In the genomic region with DNA sequence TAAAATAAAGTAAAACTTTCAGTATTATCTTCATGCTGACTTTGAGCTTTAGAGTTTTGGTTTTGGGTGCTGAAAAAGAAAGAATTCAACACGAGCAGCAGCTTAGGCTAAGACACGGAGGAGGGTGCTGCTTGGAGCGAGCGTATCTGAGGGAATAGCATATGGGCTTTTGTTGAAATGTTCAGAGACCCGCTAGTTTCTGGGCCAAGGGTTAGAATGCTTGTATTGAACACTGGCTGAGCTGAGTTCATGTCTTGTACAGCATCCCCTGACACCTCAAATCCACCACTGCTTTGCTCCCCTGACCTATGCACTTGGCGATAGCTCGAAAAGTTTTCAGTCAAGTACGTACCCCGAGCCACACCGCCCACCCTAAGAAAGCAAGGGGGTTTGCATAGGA, we compare ENCODE assay signal across 11 mouse cellular contexts. TPM values are rescaled to one million over a fixed set of nuclear protein-coding genes. Genes with fewer than 3 reads are reported as not detected.
DNase-seq lines count a peak whose midpoint lies in the region; ATAC-seq lines count a peak whose summit lies in the region.
"Had no signal": no experiment of that assay in that cellular context is flagged by ENCODE, and none has a peak within 500 bp of the region (broad histone marks: within the 10 kb centered on the region; RNA-seq: fewer than 3 reads in every experiment).

No protein-coding gene starts in this region.

- no peaks in the 10 kb centered on the region for H3K9me3 ChIP-seq in forebrain, embryonic 15.5 days
- H3K9me3 ChIP-seq in midbrain, embryonic 11.5 days (ENCODE audit: control insufficient read depth, low read length): no peaks in the 10 kb centered on the region
- H3K9me3 ChIP-seq in kidney, embryonic 15.5 days (replicated peaks): no peaks in the 10 kb centered on the region
- H3K9me3 ChIP-seq: liver, embryonic 15.5 days had no signal

- peaks cover 55% of the 10 kb centered on the region for H3K4me1 ChIP-seq in forebrain, embryonic 15.5 days
- H3K4me1 ChIP-seq in midbrain, embryonic 11.5 days (ENCODE audit: control insufficient read depth, insufficient read depth, low read length): peaks cover 32% of the 10 kb centered on the region
- peaks cover 16% of the 10 kb centered on the region for H3K4me1 ChIP-seq in kidney, embryonic 15.5 days
- H3K4me1 ChIP-seq: liver, embryonic 15.5 days; megakaryocyte, embryonic 14.5 days had no signal

- peak overlapping the region; percentile 84 for H3K9ac ChIP-seq in forebrain, embryonic 15.5 days (replicated peaks)
- peak overlapping the region; percentile 84 for H3K9ac ChIP-seq in midbrain, embryonic 11.5 days (ENCODE audit: low read length)
- no peak overlapping the region for H3K9ac ChIP-seq in kidney, embryonic 15.5 days
- H3K9ac ChIP-seq: liver, embryonic 15.5 days had no signal

- ATAC-seq in forebrain, embryonic 15.5 days (replicated peaks): no peak
- no peak for ATAC-seq in midbrain, embryonic 11.5 days (ENCODE audit: low FRiP score)
- no peak for ATAC-seq in kidney, embryonic 15.5 days (replicated peaks; ENCODE audit: low FRiP score)

- H3K36me3 ChIP-seq in forebrain, embryonic 15.5 days: no peaks in the 10 kb centered on the region
- H3K36me3 ChIP-seq in midbrain, embryonic 11.5 days (ENCODE audit: control insufficient read depth, insufficient read depth, low read length): no peaks in the 10 kb centered on the region
- H3K36me3 ChIP-seq in kidney, embryonic 15.5 days: no peaks in the 10 kb centered on the region
- H3K36me3 ChIP-seq: liver, embryonic 15.5 days had no signal

- H3K4me2 ChIP-seq in forebrain, embryonic 15.5 days (replicated peaks): peak overlapping the region; percentile 91
- peak overlapping the region; percentile 81 for H3K4me2 ChIP-seq in midbrain, embryonic 11.5 days
- no peak overlapping the region for H3K4me2 ChIP-seq in kidney, embryonic 15.5 days
- H3K4me2 ChIP-seq: liver, embryonic 15.5 days had no signal

- WGBS in forebrain, embryonic 15.5 days: under 1% methylated on average over 10 of the region's 10 CpGs
- WGBS in midbrain, embryonic 11.5 days: 1% methylated on average over 10 of the region's 10 CpGs
- 12% methylated on average over 10 of the region's 10 CpGs for WGBS in kidney, embryonic 15.5 days

- H3K4me3 ChIP-seq in forebrain, embryonic 15.5 days: peak overlapping the region; percentile 77
- peak overlapping the region; percentile 64 for H3K4me3 ChIP-seq in midbrain, embryonic 11.5 days (ENCODE audit: low read depth, low read length)
- H3K4me3 ChIP-seq in kidney, embryonic 15.5 days (replicated peaks): no peak overlapping the region
- H3K4me3 ChIP-seq: liver, embryonic 15.5 days; megakaryocyte, embryonic 14.5 days had no signal

- peak; percentile 18 to 24 for DNase-seq in right cerebral cortex, adult 2 months (ENCODE audit: low spot score in 2 of 2)
- DNase-seq in right cerebral cortex, adult 18-20 months: no peak
- peak; percentile 89 for DNase-seq in midbrain, embryonic 11.5 days (ENCODE audit: low spot score, missing footprints)
- DNase-seq in adrenal gland, postnatal 36 days: no peak
- DNase-seq in spleen, adult 12 weeks (ENCODE audit: low spot score): no peak
- DNase-seq: gastrocnemius, postnatal 25 days had no signal

- H3K27ac ChIP-seq in forebrain, embryonic 15.5 days (replicated peaks): peak overlapping the region; percentile 98
- H3K27ac ChIP-seq in midbrain, embryonic 11.5 days (ENCODE audit: low read depth, low read length): peak overlapping the region; percentile 97; the same call in 1 of the 2 replicates
- no peak overlapping the region for H3K27ac ChIP-seq in kidney, embryonic 15.5 days
- H3K27ac ChIP-seq: liver, embryonic 15.5 days had no signal

- no peaks in the 10 kb centered on the region for H3K27me3 ChIP-seq in forebrain, embryonic 15.5 days
- H3K27me3 ChIP-seq in midbrain, embryonic 11.5 days (ENCODE audit: control insufficient read depth, insufficient read depth, low read length): no peaks in the 10 kb centered on the region
- peaks cover 60% of the 10 kb centered on the region for H3K27me3 ChIP-seq in kidney, embryonic 15.5 days
- H3K27me3 ChIP-seq: CH12.LX had no signal

RNA-seq across cellular contexts. Expression of gene Srrm4, which starts 0.9 kb away (rescaled TPM):
- polyA plus RNA-seq in forebrain, embryonic 15.5 days (2015; fragmentation: Nextera tagmentation; extraction: Ambion mirVana): 32.7 and 34.4 TPM in 2 replicates
- polyA plus RNA-seq in midbrain, embryonic 11.5 days (2014; fragmentation: Nextera tagmentation; extraction: Ambion mirVana): 17.3 and 17.4 TPM in 2 replicates
- total RNA-seq in adrenal gland, postnatal 36 days (2021): 1 to 10 TPM; 1.6 to 1.9 TPM
- 0.37 and 0.42 TPM in 2 replicates for polyA plus RNA-seq in kidney, embryonic 15.5 days (2015; fragmentation: Nextera tagmentation; extraction: Ambion mirVana)
- total RNA-seq: CH12.LX had no signal

Comparison
In these comparisons a context has a peak if more than half of its experiments do, and no peak if none do; other contexts are left out.
1. DNase-seq: peak in right cerebral cortex, adult 2 months (2 of 2) and midbrain, embryonic 11.5 days (single experiment); none in right cerebral cortex, adult 18-20 months (single experiment), adrenal gland, postnatal 36 days (0 of 2) and spleen, adult 12 weeks (single experiment).
2. RNA of gene Srrm4, which starts 0.9 kb away (polyA plus RNA-seq): 32.7 to 34.4 TPM in forebrain, embryonic 15.5 days and 17.3 to 17.4 TPM in midbrain, embryonic 11.5 days; 0.37 to 0.42 TPM in kidney, embryonic 15.5 days; every median in the first group is over 10 times any median in the second.